Mouse (Mus musculus) embryo, embryonic 11 days (tissue): ENCODE data around the gene Thnsl2.

ENCODE experiments used
- DNase-seq: peaks from one replicate; pipeline ENCODE4 v3.0.0-alpha.2; 2015

Gene Thnsl2

GRCm38 (mm10) chr6:71143894-71144455 lies at the start of gene Thnsl2:
Thnsl2 (minus strand) TSS chr6:71144439.
- peak; percentile 84 for DNase-seq

- DNase-seq, result no peak
These were observed 49.0 kb upstream of the Thnsl2 start for GRCm38 (mm10) chr6:71193151-71193740.

- no peak for DNase-seq
These were observed 46.3 kb upstream of the Thnsl2 start for GRCm38 (mm10) chr6:71190501-71190900.

GRCm38 (mm10) chr6:71189578-71189977 lies 45.3 kb upstream of the Thnsl2 start:
- no peak for DNase-seq

- DNase-seq, result no peak
These were observed 40.8 kb upstream of the Thnsl2 start for GRCm38 (mm10) chr6:71184941-71185604.

GRCm38 (mm10) chr6:71180596-71180995 lies 36.4 kb upstream of the Thnsl2 start:
- DNase-seq, result no peak

- no peak for DNase-seq
These were observed 28.8 kb upstream of the Thnsl2 start for GRCm38 (mm10) chr6:71172812-71173580.

- peak; percentile 73 for DNase-seq
These were observed 22.4 kb upstream of the Thnsl2 start for GRCm38 (mm10) chr6:71166551-71167169.

- DNase-seq, result peak; percentile 31
These were observed 20.2 kb upstream of the Thnsl2 start for GRCm38 (mm10) chr6:71164394-71164793.

GRCm38 (mm10) chr6:71162269-71162668 lies 18.0 kb upstream of the Thnsl2 start:
- DNase-seq, result no peak

- DNase-seq, result no peak
These were observed 17.1 kb upstream of the Thnsl2 start for GRCm38 (mm10) chr6:71161290-71161689.

- DNase-seq, result peak; percentile 26
These were observed 12.6 kb upstream of the Thnsl2 start for GRCm38 (mm10) chr6:71156674-71157326.

GRCm38 (mm10) chr6:71154861-71155260 lies 10.6 kb upstream of the Thnsl2 start:
- DNase-seq, result no peak

GRCm38 (mm10) chr6:71153486-71153885 lies 9.2 kb upstream of the Thnsl2 start:
- no peak for DNase-seq

GRCm38 (mm10) chr6:71151098-71151497 lies 6.9 kb upstream of the Thnsl2 start:
- DNase-seq, result no peak

- DNase-seq, result peak; percentile 74
These were observed 5.3 kb upstream of the Thnsl2 start for GRCm38 (mm10) chr6:71149534-71149933.

- DNase-seq, result no peak
These were observed 4.1 kb upstream of the Thnsl2 start for GRCm38 (mm10) chr6:71148336-71148735.

- DNase-seq, result no peak
These were observed 1.2 kb upstream of the Thnsl2 start for GRCm38 (mm10) chr6:71145288-71145989.

- no peak for DNase-seq
These were observed 915 bp downstream of the Thnsl2 start for GRCm38 (mm10) chr6:71143154-71143893.

- no peak for DNase-seq
These were observed 9.2 kb downstream of the Thnsl2 start for GRCm38 (mm10) chr6:71135031-71135430.

- DNase-seq, result no peak
These were observed 10.7 kb downstream of the Thnsl2 start for GRCm38 (mm10) chr6:71133559-71133958.
